Mouse (Mus musculus) olfactory bulb, adult 2 months (tissue): Measurements from ENCODE around the gene Fev. TPM values are rescaled to one million over a fixed set of nuclear protein-coding genes. Genes with fewer than 3 reads are reported as not detected.

ENCODE experiments used
- H3K27ac ChIP-seq: fragments of 200-500 bp; 2 replicates; pipeline ENCODE4 v1.5.1; 2012; ENCODE audit warnings: low read depth, low read length; ENCODE audit not compliant: insufficient read depth
- H3K4me1 ChIP-seq: fragments of 200-500 bp; 2 replicates; pipeline ENCODE4 v1.6.1; 2012; ENCODE audit warnings: low read length; ENCODE audit not compliant: control insufficient read depth, insufficient read depth
- H3K4me3 ChIP-seq: fragments of 200-500 bp; 2 replicates; pipeline ENCODE4 v1.5.1; 2012; ENCODE audit warnings: mild to moderate bottlenecking, low read depth, low read length, moderate library complexity; ENCODE audit not compliant: insufficient read depth
- CTCF ChIP-seq: fragments of 200-500 bp; IDR thresholded peaks from 2 replicates; pipeline ENCODE4 v1.5.1; 2012; ENCODE audit warnings: low read depth, mild to moderate bottlenecking, low read length, moderate library complexity; ENCODE audit not compliant: insufficient read depth
- POLR2A ChIP-seq: fragments of 200-500 bp; IDR thresholded peaks from 2 replicates; pipeline ENCODE4 v1.6.1; 2012; ENCODE audit warnings: mild to moderate bottlenecking, low read depth, low read length, moderate library complexity; ENCODE audit not compliant: insufficient read depth
- WGBS: fragments of 180-500 bp; shearing (Covaris S2); methylation state at CpG from one replicate; pipeline ENCODE4 v1.1.7; 2018; 5-methylcytosine and 5-hydroxymethylcytosine counted together
- polyA plus RNA-seq: library from polyadenylated mRNA; stranded (reverse); fragments of >200 nt; gene quantifications from 2 replicates; pipeline ENCODE4 v1.2.4, GENCODE M21; 2012; ENCODE audit warnings: low replicate concordance; ENCODE audit not compliant: missing spikeins, insufficient read depth, insufficient read length

Fev gene
- polyA plus RNA-seq: not detected in 2 replicates

- TF ChIP-seq CTCF: no peak
- TF ChIP-seq POLR2A: no peak
- under 1% methylated on average over 43 of the region's 43 CpGs for WGBS
- Histone ChIP-seq H3K4me3 (peak within 1 kb of the TSS; percentile 6; the same call in 1 of the 2 replicates), H3K4me1 (peaks cover 32% of the 10 kb centered on the region), H3K27ac (no peak within 1 kb of the TSS)
Measured at GRCm38 (mm10) chr1:74885369-74886042, at the start of gene Fev. Gene Fev, minus strand, starts transcription at chr1:74885419.

- TF ChIP-seq POLR2A (no peak), CTCF (no peak)
- Histone ChIP-seq H3K27ac (no peak overlapping the region), H3K4me1 (no peaks in the 10 kb centered on the region), H3K4me3 (no peak overlapping the region)
- WGBS: 89% methylated on average over 9 of the region's 9 CpGs
Measured at GRCm38 (mm10) chr1:74927621-74928296, 42.5 kb upstream of the Fev start.

- WGBS: 34% methylated on average over 6 of the region's 6 CpGs
- Histone ChIP-seq H3K27ac (no peak overlapping the region), H3K4me3 (no peak overlapping the region), H3K4me1 (no peaks in the 10 kb centered on the region)
- TF ChIP-seq POLR2A: no peak
- peak; percentile 64 for TF ChIP-seq CTCF
Measured at GRCm38 (mm10) chr1:74926721-74927120, 41.5 kb upstream of the Fev start.

GRCm38 (mm10) chr1:74924464-74924863 lies 39.2 kb upstream of the Fev start:
- WGBS: 71% methylated on average over 4 of the region's 4 CpGs

GRCm38 (mm10) chr1:74915706-74916105 lies 30.5 kb upstream of the Fev start:
- 25% methylated on average over 13 of the region's 13 CpGs for WGBS
- Histone ChIP-seq H3K4me3 (no peak overlapping the region), H3K27ac (no peak overlapping the region), H3K4me1 (no peaks in the 10 kb centered on the region)
- TF ChIP-seq CTCF (no peak), POLR2A (no peak)

More at GRCm38 (mm10) chr1:74924464-74924863, 39.2 kb upstream of the Fev start:
- TF ChIP-seq CTCF (no peak), POLR2A (no peak)
- Histone ChIP-seq H3K4me1 (no peaks in the 10 kb centered on the region), H3K27ac (no peak overlapping the region), H3K4me3 (no peak overlapping the region)

- Histone ChIP-seq H3K4me3 (no peak overlapping the region), H3K4me1 (peaks cover 14% of the 10 kb centered on the region), H3K27ac (no peak overlapping the region)
- TF ChIP-seq CTCF: no peak
- no peak for TF ChIP-seq POLR2A
- WGBS: 34% methylated on average over 6 of the region's 6 CpGs
Measured at GRCm38 (mm10) chr1:74902191-74902590, 17.0 kb upstream of the Fev start.

GRCm38 (mm10) chr1:74901686-74902085 lies 16.5 kb upstream of the Fev start:
- Histone ChIP-seq H3K4me1 (peaks cover 14% of the 10 kb centered on the region), H3K27ac (no peak overlapping the region), H3K4me3 (no peak overlapping the region)
- WGBS: 4% methylated on average over 3 of the region's 3 CpGs
- TF ChIP-seq CTCF: no peak
- TF ChIP-seq POLR2A: no peak

- peak overlapping the region; percentile 4 for H3K4me3 ChIP-seq
- WGBS: 5% methylated on average over 64 of the region's 66 CpGs
- no peak overlapping the region for H3K27ac ChIP-seq
- TF ChIP-seq CTCF (no peak), POLR2A (no peak)
- H3K4me1 ChIP-seq: peaks cover 14% of the 10 kb centered on the region
Measured at GRCm38 (mm10) chr1:74900341-74901285, 15.4 kb upstream of the Fev start.
